Comparison of ENCODE assay signal across 8 mouse cellular contexts in the genomic region with DNA sequence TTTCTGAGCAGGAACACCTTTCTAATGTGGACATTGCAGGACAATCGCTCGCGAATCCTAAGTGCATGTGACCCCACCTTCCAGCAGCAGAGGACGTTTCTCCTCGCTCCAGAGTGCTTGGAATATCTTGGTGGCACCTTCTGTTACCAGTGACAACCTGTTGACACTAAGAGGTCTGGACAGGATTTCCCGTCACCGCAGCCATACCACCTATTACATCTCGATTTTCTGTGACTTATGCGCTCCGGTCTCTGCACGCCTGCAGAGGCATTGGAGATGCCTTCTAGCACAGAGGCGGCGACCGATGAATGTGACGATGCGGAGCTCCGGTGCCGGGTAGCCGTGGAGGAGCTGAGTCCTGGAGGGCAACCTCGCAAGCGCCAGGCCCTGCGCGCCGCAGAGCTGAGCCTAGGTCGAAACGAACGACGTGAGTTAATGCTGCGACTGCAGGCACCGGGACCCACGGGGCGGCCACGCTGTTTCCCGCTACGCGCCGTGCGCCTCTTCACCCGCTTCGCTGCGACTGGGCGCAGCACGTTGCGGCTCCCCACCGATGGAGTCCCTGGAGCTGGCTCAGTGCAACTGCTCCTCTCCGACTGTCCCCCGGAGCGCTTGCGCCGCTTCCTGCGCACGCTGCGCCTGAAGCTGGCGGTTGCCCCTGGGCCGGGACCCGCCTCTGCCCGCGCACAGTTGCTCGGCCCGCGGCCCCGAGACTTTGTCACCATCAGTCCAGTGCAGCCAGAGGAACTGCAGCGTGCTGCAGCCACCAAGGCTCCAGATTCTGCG. TPM values are rescaled to one million over a fixed set of nuclear protein-coding genes. Genes with fewer than 3 reads are reported as not detected.
DNase-seq lines count a peak whose midpoint lies in the region; ATAC-seq and TF ChIP-seq lines count a peak whose summit lies in the region.

No protein-coding gene starts in this region.

- no peaks in the 10 kb centered on the region for H3K9me3 ChIP-seq in forebrain, embryonic 10.5 days
- no peaks in the 10 kb centered on the region for H3K9me3 ChIP-seq in intestine, embryonic 15.5 days
- no peaks in the 10 kb centered on the region for H3K9me3 ChIP-seq in midbrain, embryonic 12.5 days

- TF ChIP-seq CTCF in lung, adult 2 months (IDR thresholded peaks at IDR 0.05; ENCODE audit: insufficient read depth, low read length) = no peak

- peaks cover 8% of the 10 kb centered on the region for H3K4me1 ChIP-seq in lung, adult 2 months (ENCODE audit: control insufficient read depth, insufficient read depth, low read length)
- H3K4me1 ChIP-seq in forebrain, embryonic 10.5 days = peaks cover 40% of the 10 kb centered on the region
- H3K4me1 ChIP-seq in intestine, embryonic 15.5 days (replicated peaks) = peaks cover 26% of the 10 kb centered on the region
- peaks cover 30% of the 10 kb centered on the region for H3K4me1 ChIP-seq in midbrain, embryonic 12.5 days

- H3K27me3 ChIP-seq in forebrain, embryonic 10.5 days (ENCODE audit: poor library complexity, severe bottlenecking) = no peaks in the 10 kb centered on the region
- H3K27me3 ChIP-seq in intestine, embryonic 15.5 days (replicated peaks) = no peaks in the 10 kb centered on the region
- peaks cover 6% of the 10 kb centered on the region for H3K27me3 ChIP-seq in midbrain, embryonic 12.5 days

- DNase-seq in lung, adult 2 months = peak; percentile 20
- no peak for DNase-seq in lung, postnatal 36 days
- peak; percentile 33 for DNase-seq in T-cell, adult 2 months (ENCODE audit: low spot score)
- peak; percentile 47 for DNase-seq in forebrain, embryonic 10.5 days (ENCODE audit: extremely low spot score, low spot score)
- DNase-seq in testis, postnatal 10 days (ENCODE audit: low spot score) = peak; percentile 62
- no peak for DNase-seq in cerebellum, postnatal 36 days

- under 1% methylated on average over 64 of the region's 64 CpGs for WGBS in lung, adult 2 months
- WGBS in forebrain, embryonic 10.5 days = under 1% methylated on average over 64 of the region's 64 CpGs
- under 1% methylated on average over 64 of the region's 64 CpGs for WGBS in intestine, embryonic 15.5 days
- WGBS in midbrain, embryonic 12.5 days = under 1% methylated on average over 64 of the region's 64 CpGs

- H3K36me3 ChIP-seq in forebrain, embryonic 10.5 days (replicated peaks) = peaks cover 42% of the 10 kb centered on the region
- peaks cover 8% of the 10 kb centered on the region for H3K36me3 ChIP-seq in intestine, embryonic 15.5 days
- H3K36me3 ChIP-seq in midbrain, embryonic 12.5 days = peaks cover 25% of the 10 kb centered on the region

- H3K4me3 ChIP-seq in lung, adult 2 months (replicated peaks; ENCODE audit: extremely low read depth, low read depth, low read length) = peak overlapping the region; percentile 4
- peak overlapping the region; percentile 86 for H3K4me3 ChIP-seq in forebrain, embryonic 10.5 days
- H3K4me3 ChIP-seq in intestine, embryonic 15.5 days (replicated peaks) = peak overlapping the region; percentile 59
- H3K4me3 ChIP-seq in midbrain, embryonic 12.5 days = peak overlapping the region; percentile 66

- peak overlapping the region; percentile 97 for H3K4me2 ChIP-seq in intestine, embryonic 15.5 days (replicated peaks)
- H3K4me2 ChIP-seq in midbrain, embryonic 12.5 days (replicated peaks) = peak overlapping the region; percentile 96

- H3K27ac ChIP-seq in forebrain, embryonic 10.5 days = peak overlapping the region; percentile 92
- H3K27ac ChIP-seq in intestine, embryonic 15.5 days = no peak overlapping the region
- H3K27ac ChIP-seq in midbrain, embryonic 12.5 days (replicated peaks) = no peak overlapping the region

- peak overlapping the region; percentile 57 for H3K9ac ChIP-seq in intestine, embryonic 15.5 days
- H3K9ac ChIP-seq in midbrain, embryonic 12.5 days (replicated peaks) = peak overlapping the region; percentile 78

- TF ChIP-seq POLR2A in lung, adult 2 months (IDR thresholded peaks at IDR 0.05; ENCODE audit: borderline replicate concordance, extremely low read depth, low read depth, low read length) = no peak

- ATAC-seq in intestine, embryonic 15.5 days = peak; percentile 51
- peak; percentile 24 for ATAC-seq in midbrain, embryonic 12.5 days (ENCODE audit: low FRiP score, low read depth)

RNA-seq across cellular contexts. Expression of a gene that starts 0.8 kb away (rescaled TPM):
- 0.36 and 1.0 TPM in 2 replicates for polyA plus RNA-seq in lung, adult 2 months (2012; rRNA removed)
- polyA plus RNA-seq in forebrain, embryonic 10.5 days (2016; fragmentation: Nextera tagmentation; extraction: Ambion mirVana) = 30.9 and 31.9 TPM in 2 replicates
- polyA plus RNA-seq in intestine, embryonic 15.5 days (2015; fragmentation: Nextera tagmentation; extraction: Ambion mirVana) = 9.1 and 9.6 TPM in 2 replicates
- polyA plus RNA-seq in midbrain, embryonic 12.5 days (2016; fragmentation: Nextera tagmentation; extraction: Ambion mirVana) = 22.3 and 24.0 TPM in 2 replicates

RNA-seq across cellular contexts. Expression of a gene that starts 7.9 kb away (rescaled TPM):
- 31.6 and 36.7 TPM in 2 replicates for polyA plus RNA-seq in lung, adult 2 months (2012; rRNA removed)
- polyA plus RNA-seq in forebrain, embryonic 10.5 days (2016; fragmentation: Nextera tagmentation; extraction: Ambion mirVana) = 11.1 and 11.9 TPM in 2 replicates
- 11.0 and 11.2 TPM in 2 replicates for polyA plus RNA-seq in intestine, embryonic 15.5 days (2015; fragmentation: Nextera tagmentation; extraction: Ambion mirVana)
- 10.0 and 10.6 TPM in 2 replicates for polyA plus RNA-seq in midbrain, embryonic 12.5 days (2016; fragmentation: Nextera tagmentation; extraction: Ambion mirVana)

RNA-seq across cellular contexts. Expression of a gene that starts 41.7 kb away (rescaled TPM):
- 16.0 and 18.4 TPM in 2 replicates for polyA plus RNA-seq in lung, adult 2 months (2012; rRNA removed)
- polyA plus RNA-seq in forebrain, embryonic 10.5 days (2016; fragmentation: Nextera tagmentation; extraction: Ambion mirVana) = 24.2 and 24.7 TPM in 2 replicates
- 18.9 and 19.6 TPM in 2 replicates for polyA plus RNA-seq in intestine, embryonic 15.5 days (2015; fragmentation: Nextera tagmentation; extraction: Ambion mirVana)
- polyA plus RNA-seq in midbrain, embryonic 12.5 days (2016; fragmentation: Nextera tagmentation; extraction: Ambion mirVana) = 11.5 and 12.8 TPM in 2 replicates

Comparison
In these comparisons a context has a peak if more than half of its experiments do, and no peak if none do; other contexts are left out.
1. DNase-seq: peak in lung, adult 2 months (single experiment), T-cell, adult 2 months (single experiment), forebrain, embryonic 10.5 days (single experiment) and testis, postnatal 10 days (single experiment); none in lung, postnatal 36 days (single experiment) and cerebellum, postnatal 36 days (0 of 2).
2. H3K4me3 ChIP-seq: peak in every context shown above with its lines; median percentile 86 in forebrain, embryonic 10.5 days; 66 in midbrain, embryonic 12.5 days; 59 in intestine, embryonic 15.5 days; 4 in lung, adult 2 months.